Comparison of ENCODE assay signal across 8 mouse cellular contexts in genomic region chr8:84065457-84066072, GRCm38 (mm10). TPM values are rescaled to one million over a fixed set of nuclear protein-coding genes. Genes with fewer than 3 reads are reported as not detected.
DNase-seq lines count a peak whose midpoint lies in the region; ATAC-seq lines count a peak whose summit lies in the region.

No protein-coding gene starts in this region.

- peak overlapping the region; percentile 86 for H3K4me2 ChIP-seq in kidney, embryonic 15.5 days
- peak overlapping the region; percentile 87 for H3K4me2 ChIP-seq in hindbrain, embryonic 16.5 days (ENCODE audit: low read length)
- peak overlapping the region; percentile 91 for H3K4me2 ChIP-seq in midbrain, embryonic 16.5 days (ENCODE audit: low read length)

- peak overlapping the region; percentile 99 for H3K4me3 ChIP-seq in kidney, embryonic 15.5 days (replicated peaks)
- peak overlapping the region; percentile 94 for H3K4me3 ChIP-seq in hindbrain, embryonic 16.5 days (ENCODE audit: low read length)
- peak overlapping the region; percentile 97 for H3K4me3 ChIP-seq in midbrain, embryonic 16.5 days (ENCODE audit: low read depth, low read length)

- 29% methylated on average over 5 of the region's 5 CpGs for WGBS in kidney, embryonic 15.5 days
- WGBS in hindbrain, embryonic 16.5 days: 21% methylated on average over 5 of the region's 5 CpGs
- 24% methylated on average over 5 of the region's 5 CpGs for WGBS in midbrain, embryonic 16.5 days

- H3K27ac ChIP-seq in kidney, embryonic 15.5 days: peak overlapping the region; percentile 84
- peak overlapping the region; percentile 82 for H3K27ac ChIP-seq in hindbrain, embryonic 16.5 days (ENCODE audit: low read depth, low read length)
- H3K27ac ChIP-seq in midbrain, embryonic 16.5 days (ENCODE audit: low read length): peak overlapping the region; percentile 84

- no peak for DNase-seq in kidney, postnatal 14 days
- peak; percentile 20 for DNase-seq in c-Kit-positive CD71-positive TER-119-positive erythroid progenitor cells, embryonic 14.5 days (ENCODE audit: low spot score)
- no peak for DNase-seq in gastrocnemius, postnatal 4 days (ENCODE audit: low spot score in 2 of 2)
- no peak for DNase-seq in cerebellum, adult 9-11 months
- DNase-seq in natural killer cell, adult 2 months (ENCODE audit: low spot score in 2 of 2): no peak

- H3K9ac ChIP-seq in kidney, embryonic 15.5 days: peak overlapping the region; percentile 61
- H3K9ac ChIP-seq in hindbrain, embryonic 16.5 days (ENCODE audit: low read depth, low read length): peak overlapping the region; percentile 75
- peak overlapping the region; percentile 74 for H3K9ac ChIP-seq in midbrain, embryonic 16.5 days (ENCODE audit: low read depth, low read length)

- no peaks in the 10 kb centered on the region for H3K9me3 ChIP-seq in kidney, embryonic 15.5 days (replicated peaks)
- H3K9me3 ChIP-seq in hindbrain, embryonic 16.5 days (ENCODE audit: control insufficient read depth, low read length): no peaks in the 10 kb centered on the region
- H3K9me3 ChIP-seq in midbrain, embryonic 16.5 days (replicated peaks; ENCODE audit: control insufficient read depth, low read length, poor library complexity, severe bottlenecking): no peaks in the 10 kb centered on the region

- no peak for ATAC-seq in kidney, embryonic 15.5 days (replicated peaks; ENCODE audit: low FRiP score)
- no peak for ATAC-seq in hindbrain, embryonic 16.5 days
- no peak for ATAC-seq in midbrain, embryonic 16.5 days

- peaks cover 37% of the 10 kb centered on the region for H3K4me1 ChIP-seq in kidney, embryonic 15.5 days
- peaks cover 29% of the 10 kb centered on the region for H3K4me1 ChIP-seq in hindbrain, embryonic 16.5 days (ENCODE audit: control insufficient read depth, insufficient read depth, low read depth, low read length)
- peaks cover 29% of the 10 kb centered on the region for H3K4me1 ChIP-seq in midbrain, embryonic 16.5 days (ENCODE audit: control insufficient read depth, insufficient read depth, low read length)

- no peaks in the 10 kb centered on the region for H3K27me3 ChIP-seq in kidney, embryonic 15.5 days
- no peaks in the 10 kb centered on the region for H3K27me3 ChIP-seq in hindbrain, embryonic 16.5 days (replicated peaks; ENCODE audit: control insufficient read depth, insufficient read depth, low read length)
- no peaks in the 10 kb centered on the region for H3K27me3 ChIP-seq in midbrain, embryonic 16.5 days (ENCODE audit: control insufficient read depth, insufficient read depth, low read depth, low read length)

- no peaks in the 10 kb centered on the region for H3K36me3 ChIP-seq in kidney, embryonic 15.5 days
- H3K36me3 ChIP-seq in hindbrain, embryonic 16.5 days (ENCODE audit: control insufficient read depth, insufficient read depth, low read length): no peaks in the 10 kb centered on the region
- no peaks in the 10 kb centered on the region for H3K36me3 ChIP-seq in midbrain, embryonic 16.5 days (ENCODE audit: control insufficient read depth, insufficient read depth, low read length)

RNA-seq across cellular contexts. Expression of gene Gm10643, which starts 0.6 kb away (rescaled TPM):
- polyA plus RNA-seq in kidney, embryonic 15.5 days (2015; fragmentation: Nextera tagmentation; extraction: Ambion mirVana): 1.2 and 1.6 TPM in 2 replicates
- polyA plus RNA-seq in hindbrain, embryonic 16.5 days (2015; fragmentation: Nextera tagmentation; extraction: Ambion mirVana): 1.6 and 1.7 TPM in 2 replicates
- 1.2 and 1.5 TPM in 2 replicates for polyA plus RNA-seq in midbrain, embryonic 16.5 days (2015; fragmentation: Nextera tagmentation; extraction: Ambion mirVana)
- total RNA-seq in gastrocnemius, postnatal 4 days (2021): 1 to 10 TPM; 2.5 to 3.2 TPM

RNA-seq across cellular contexts. Expression of gene Rfx1, which starts 1.1 kb away (rescaled TPM):
- 10.5 and 10.7 TPM in 2 replicates for polyA plus RNA-seq in kidney, embryonic 15.5 days (2015; fragmentation: Nextera tagmentation; extraction: Ambion mirVana)
- 7.9 and 9.0 TPM in 2 replicates for polyA plus RNA-seq in hindbrain, embryonic 16.5 days (2015; fragmentation: Nextera tagmentation; extraction: Ambion mirVana)
- 11.3 and 11.7 TPM in 2 replicates for polyA plus RNA-seq in midbrain, embryonic 16.5 days (2015; fragmentation: Nextera tagmentation; extraction: Ambion mirVana)
- total RNA-seq in gastrocnemius, postnatal 4 days (2021): 10 to 100 TPM; 10.1 to 11.7 TPM

RNA-seq across cellular contexts. Expression of gene Rln3, which starts 20.8 kb away (rescaled TPM):
- not detected in 2 replicates for polyA plus RNA-seq in kidney, embryonic 15.5 days (2015; fragmentation: Nextera tagmentation; extraction: Ambion mirVana)
- polyA plus RNA-seq in hindbrain, embryonic 16.5 days (2015; fragmentation: Nextera tagmentation; extraction: Ambion mirVana): 1.8 TPM in 2 replicates
- polyA plus RNA-seq in midbrain, embryonic 16.5 days (2015; fragmentation: Nextera tagmentation; extraction: Ambion mirVana): 0.72 and 1.9 TPM in 2 replicates
- not detected for total RNA-seq in gastrocnemius, postnatal 4 days (2021)

RNA-seq across cellular contexts. Expression of gene Il27ra, which starts 23.2 kb away (rescaled TPM):
- polyA plus RNA-seq in kidney, embryonic 15.5 days (2015; fragmentation: Nextera tagmentation; extraction: Ambion mirVana): 2.3 and 3.2 TPM in 2 replicates
- polyA plus RNA-seq in hindbrain, embryonic 16.5 days (2015; fragmentation: Nextera tagmentation; extraction: Ambion mirVana): 0.55 and 0.71 TPM in 2 replicates
- 0.26 and 0.47 TPM in 2 replicates for polyA plus RNA-seq in midbrain, embryonic 16.5 days (2015; fragmentation: Nextera tagmentation; extraction: Ambion mirVana)
- total RNA-seq in gastrocnemius, postnatal 4 days (2021): 1 to 10 TPM in 1 of 2 experiments, under 1 TPM in 1; 0.93 to 1.4 TPM

RNA-seq across cellular contexts. Expression of gene Dcaf15, which starts 39.0 kb away (rescaled TPM):
- 9.2 and 11.6 TPM in 2 replicates for polyA plus RNA-seq in kidney, embryonic 15.5 days (2015; fragmentation: Nextera tagmentation; extraction: Ambion mirVana)
- polyA plus RNA-seq in hindbrain, embryonic 16.5 days (2015; fragmentation: Nextera tagmentation; extraction: Ambion mirVana): 21.5 and 22.7 TPM in 2 replicates
- 20.6 and 24.7 TPM in 2 replicates for polyA plus RNA-seq in midbrain, embryonic 16.5 days (2015; fragmentation: Nextera tagmentation; extraction: Ambion mirVana)
- 10 to 100 TPM; 15.6 to 17.5 TPM for total RNA-seq in gastrocnemius, postnatal 4 days (2021)
